28 mouse cellular contexts compared by ENCODE assay signal in genomic region chr10:122823642-122824041, GRCm38 (mm10).
DNase-seq lines count a peak whose midpoint lies in the region; ATAC-seq and TF ChIP-seq lines count a peak whose summit lies in the region.
"Had no signal": no experiment of that assay in that cellular context is flagged by ENCODE, and none has a peak within 500 bp of the region (broad histone marks: within the 10 kb centered on the region; RNA-seq: fewer than 3 reads in every experiment).

No protein-coding gene starts in this region.

- intact Hi-C loops in gastrocnemius, postnatal 36 days (cut with DNase I): no loop called here

- H3K36me3 ChIP-seq in embryonic facial prominence, embryonic 12.5 days: no peaks in the 10 kb centered on the region
- no peaks in the 10 kb centered on the region for H3K36me3 ChIP-seq in embryonic facial prominence, embryonic 14.5 days (ENCODE audit: control insufficient read depth, insufficient read depth, low read length)
- no peaks in the 10 kb centered on the region for H3K36me3 ChIP-seq in limb, embryonic 14.5 days (ENCODE audit: control insufficient read depth, insufficient read depth, low read length)
- H3K36me3 ChIP-seq: embryonic facial prominence, embryonic 15.5 days; forebrain, embryonic 10.5 days; forebrain, embryonic 12.5 days; G1E had no signal

- 0 out of 2 replicates have a peak overlapping the region, but pooled peaks have one; percentile 36 for H3K27ac ChIP-seq in embryonic facial prominence, embryonic 12.5 days
- no peak overlapping the region for H3K27ac ChIP-seq in embryonic facial prominence, embryonic 14.5 days (replicated peaks; ENCODE audit: low read depth, low read length)
- no peak overlapping the region; the same call in 1 of the 2 replicates for H3K27ac ChIP-seq in limb, embryonic 14.5 days (replicated peaks; ENCODE audit: low read depth, low read length)
- H3K27ac ChIP-seq: embryonic facial prominence, embryonic 15.5 days; forebrain, embryonic 10.5 days; forebrain, embryonic 12.5 days had no signal

- H3K4me2 ChIP-seq in embryonic facial prominence, embryonic 12.5 days (replicated peaks): no peak overlapping the region
- no peak overlapping the region for H3K4me2 ChIP-seq in embryonic facial prominence, embryonic 14.5 days (ENCODE audit: low read depth, low read length)
- H3K4me2 ChIP-seq in limb, embryonic 14.5 days (replicated peaks; ENCODE audit: low read depth, low read length, severe bottlenecking): no peak overlapping the region
- H3K4me2 ChIP-seq: embryonic facial prominence, embryonic 15.5 days; forebrain, embryonic 12.5 days had no signal

- H3K9ac ChIP-seq in embryonic facial prominence, embryonic 12.5 days: no peak overlapping the region
- H3K9ac ChIP-seq in embryonic facial prominence, embryonic 14.5 days (ENCODE audit: low read depth, low read length): no peak overlapping the region
- no peak overlapping the region for H3K9ac ChIP-seq in limb, embryonic 14.5 days (ENCODE audit: low read depth, low read length, severe bottlenecking)
- H3K9ac ChIP-seq: embryonic facial prominence, embryonic 15.5 days; forebrain, embryonic 12.5 days had no signal

- no peak for TF ChIP-seq POLR2A in limb, embryonic 14.5 days (IDR thresholded peaks at IDR 0.05; ENCODE audit: borderline replicate concordance, extremely low read depth, insufficient read depth, insufficient read length)

- ATAC-seq in embryonic facial prominence, embryonic 12.5 days (ENCODE audit: insufficient number of reproducible peaks, insufficient read depth, low FRiP score, low TSS enrichment): no peak; the same call in 1 of the 2 replicates
- peak; percentile 69; the same call in 1 of the 2 replicates for ATAC-seq in embryonic facial prominence, embryonic 14.5 days (ENCODE audit: low read depth)
- ATAC-seq in limb, embryonic 14.5 days (ENCODE audit: low FRiP score, low read depth): 0 out of 2 replicates have a peak, but pooled peaks have one; percentile 44
- ATAC-seq: activated CD4-positive, CD25-positive, alpha-beta regulatory T cell, adult 4 months; CD4-positive, CD25-positive, alpha-beta regulatory T cell, adult 4 months; forebrain, embryonic 14.5 days; forebrain, embryonic 16.5 days; Patski had no signal

- no peaks in the 10 kb centered on the region for H3K27me3 ChIP-seq in embryonic facial prominence, embryonic 12.5 days
- no peaks in the 10 kb centered on the region for H3K27me3 ChIP-seq in embryonic facial prominence, embryonic 14.5 days (replicated peaks; ENCODE audit: control insufficient read depth, insufficient read depth, low read length)
- no peaks in the 10 kb centered on the region for H3K27me3 ChIP-seq in limb, embryonic 14.5 days (ENCODE audit: control insufficient read depth, insufficient read depth, low read length)
- H3K27me3 ChIP-seq: CH12.LX; embryonic facial prominence, embryonic 15.5 days; forebrain, embryonic 12.5 days; Patski had no signal

- H3K4me1 ChIP-seq in embryonic facial prominence, embryonic 12.5 days: 0 out of 2 replicates have a peak, but pooled peaks cover 6% of the 10 kb centered on the region
- peaks cover 10% of the 10 kb centered on the region for H3K4me1 ChIP-seq in embryonic facial prominence, embryonic 14.5 days (ENCODE audit: control insufficient read depth, insufficient read depth, low read length)
- peaks cover 13% of the 10 kb centered on the region for H3K4me1 ChIP-seq in limb, embryonic 14.5 days (ENCODE audit: control insufficient read depth, insufficient read depth, low read length)

- no peaks in the 10 kb centered on the region for H3K9me3 ChIP-seq in embryonic facial prominence, embryonic 12.5 days
- no peaks in the 10 kb centered on the region for H3K9me3 ChIP-seq in embryonic facial prominence, embryonic 14.5 days (ENCODE audit: control insufficient read depth, low read length)
- H3K9me3 ChIP-seq in limb, embryonic 14.5 days (ENCODE audit: control insufficient read depth, low read length): no peaks in the 10 kb centered on the region
- H3K9me3 ChIP-seq: embryonic facial prominence, embryonic 15.5 days; forebrain, embryonic 10.5 days; forebrain, embryonic 12.5 days had no signal

- peak; percentile 32 for DNase-seq in embryo, embryonic 10 days (ENCODE audit: low spot score)
- no peak for DNase-seq in embryo, embryonic 11 days
- no peak for DNase-seq in embryonic facial prominence, embryonic 14.5 days (ENCODE audit: low spot score)
- DNase-seq in limb, embryonic 14.5 days (ENCODE audit: low spot score): no peak
- DNase-seq in gastrocnemius, adult 8-10 months (ENCODE audit: low spot score in 2 of 2): no peak
- DNase-seq in gastrocnemius, postnatal 36 days: no peak
- DNase-seq in frontal cortex, postnatal 36 days (ENCODE audit: low spot score in 2 of 2): no peak
- DNase-seq: adrenal gland, adult 8-10 months; adrenal gland, postnatal 14 days; adrenal gland, postnatal 36 days; B cell, adult 2 months; cerebellum, adult 11-12 months; cerebellum, adult 2 months; cerebellum, adult 9-10 months; cerebellum, postnatal 10 days; cerebellum, postnatal 25 days had no signal

- 54% methylated on average over 13 of the region's 13 CpGs for WGBS in embryonic facial prominence, embryonic 12.5 days
- WGBS in embryonic facial prominence, embryonic 14.5 days: 48% methylated on average over 13 of the region's 13 CpGs
- 63% methylated on average over 13 of the region's 13 CpGs for whole genome bisulfite sequencing in limb, embryonic 14.5 days

- H3K4me3 ChIP-seq in embryonic facial prominence, embryonic 12.5 days: no peak overlapping the region
- H3K4me3 ChIP-seq in embryonic facial prominence, embryonic 14.5 days (ENCODE audit: low read depth, low read length): no peak overlapping the region
- H3K4me3 ChIP-seq in limb, embryonic 14.5 days (replicated peaks; ENCODE audit: low read length): no peak overlapping the region
- H3K4me3 ChIP-seq: embryonic facial prominence, embryonic 15.5 days; erythroblast, embryonic 14.5 days; forebrain, embryonic 10.5 days; forebrain, embryonic 12.5 days had no signal
